8 mouse cellular contexts compared by ENCODE assay signal in genomic region chr11:29514325-29514681, GRCm38 (mm10). TPM values are rescaled to one million over a fixed set of nuclear protein-coding genes. Genes with fewer than 3 reads are reported as not detected.
A peak's percentile ranks its signal among the peaks of the same experiment; 100 is the strongest.
DNase-seq lines count a peak whose midpoint lies in the region; ATAC-seq and TF ChIP-seq lines count a peak whose summit lies in the region.

No protein-coding gene starts in this region.

- peak overlapping the region; percentile 81 for H3K9ac ChIP-seq in embryonic facial prominence, embryonic 13.5 days
- H3K9ac ChIP-seq in intestine, postnatal 0 days (ENCODE audit: low read depth, low read length): peak overlapping the region; percentile 58
- H3K9ac ChIP-seq in neural tube, embryonic 12.5 days: peak overlapping the region; percentile 56

- DNase-seq in left cerebral cortex, adult 2 months (ENCODE audit: extremely low spot score in 1 of 2, low spot score in 2 of 2): no peak
- DNase-seq in left cerebral cortex, adult 8-10 months (ENCODE audit: low spot score in 2 of 2): no peak
- no peak for DNase-seq in urinary bladder, adult 2 months (ENCODE audit: low spot score)
- no peak for DNase-seq in cerebellum, adult 8-10 months
- no peak for DNase-seq in gastrocnemius, postnatal 10 days

- H3K4me1 ChIP-seq in embryonic facial prominence, embryonic 13.5 days: peaks cover 13% of the 10 kb centered on the region; the same call in 1 of the 2 replicates
- no peaks in the 10 kb centered on the region for H3K4me1 ChIP-seq in intestine, postnatal 0 days (replicated peaks; ENCODE audit: control insufficient read depth, insufficient read depth, low read length)
- H3K4me1 ChIP-seq in neural tube, embryonic 12.5 days: no peaks in the 10 kb centered on the region

- peak overlapping the region; percentile 64 for H3K4me2 ChIP-seq in embryonic facial prominence, embryonic 13.5 days
- H3K4me2 ChIP-seq in intestine, postnatal 0 days (replicated peaks; ENCODE audit: low read depth): peak overlapping the region; percentile 74
- peak overlapping the region; percentile 69 for H3K4me2 ChIP-seq in neural tube, embryonic 12.5 days (replicated peaks)

- 25% methylated on average over 10 of the region's 10 CpGs for WGBS in embryonic facial prominence, embryonic 13.5 days
- 15% methylated on average over 10 of the region's 10 CpGs for WGBS in intestine, postnatal 0 days
- 25% methylated on average over 10 of the region's 10 CpGs for WGBS in neural tube, embryonic 12.5 days

- TF ChIP-seq CTCF in left cerebral cortex, adult 2 months (IDR thresholded peaks at IDR 0.05): no peak
- TF ChIP-seq CTCF in intestine, postnatal 0 days (IDR thresholded peaks at IDR 0.05; ENCODE audit: low read depth): no peak

- 0 out of 2 replicates have a peak overlapping the region, but pooled peaks have one; percentile 0 for H3K27ac ChIP-seq in left cerebral cortex, adult 2 months
- H3K27ac ChIP-seq in embryonic facial prominence, embryonic 13.5 days: peak overlapping the region; percentile 87
- H3K27ac ChIP-seq in intestine, postnatal 0 days (ENCODE audit: low read depth, low read length): peak overlapping the region; percentile 63
- no peak overlapping the region for H3K27ac ChIP-seq in neural tube, embryonic 12.5 days

- ATAC-seq in embryonic facial prominence, embryonic 13.5 days (ENCODE audit: insufficient number of reproducible peaks, insufficient read depth, low FRiP score, low TSS enrichment, low read depth): no peak; the same call in 1 of the 2 replicates
- no peak for ATAC-seq in intestine, postnatal 0 days
- ATAC-seq in neural tube, embryonic 12.5 days (ENCODE audit: low FRiP score, low read depth): no peak

- peaks cover 16% of the 10 kb centered on the region for H3K36me3 ChIP-seq in embryonic facial prominence, embryonic 13.5 days
- peaks cover 7% of the 10 kb centered on the region for H3K36me3 ChIP-seq in intestine, postnatal 0 days (ENCODE audit: control insufficient read depth, insufficient read depth)
- peaks cover 8% of the 10 kb centered on the region; the same call in 1 of the 2 replicates for H3K36me3 ChIP-seq in neural tube, embryonic 12.5 days

- intact Hi-C loops in left cerebral cortex, adult 2 months (cut with DNase I): loop anchor here (5.0 kb wide), 1 partner anchor 247 kb away; no protein-coding TSS in a partner anchor

- H3K27me3 ChIP-seq in embryonic facial prominence, embryonic 13.5 days: no peaks in the 10 kb centered on the region
- H3K27me3 ChIP-seq in intestine, postnatal 0 days (replicated peaks; ENCODE audit: control insufficient read depth, insufficient read depth, low read length): no peaks in the 10 kb centered on the region
- H3K27me3 ChIP-seq in neural tube, embryonic 12.5 days (replicated peaks): no peaks in the 10 kb centered on the region

- peak overlapping the region; percentile 55 for H3K4me3 ChIP-seq in left cerebral cortex, adult 2 months
- peak overlapping the region; percentile 67 for H3K4me3 ChIP-seq in embryonic facial prominence, embryonic 13.5 days
- peak overlapping the region; percentile 62 for H3K4me3 ChIP-seq in intestine, postnatal 0 days (ENCODE audit: low read depth, low read length)
- peak overlapping the region; percentile 48 for H3K4me3 ChIP-seq in neural tube, embryonic 12.5 days

- no peaks in the 10 kb centered on the region for H3K9me3 ChIP-seq in embryonic facial prominence, embryonic 13.5 days
- H3K9me3 ChIP-seq in intestine, postnatal 0 days (ENCODE audit: control insufficient read depth): no peaks in the 10 kb centered on the region
- no peaks in the 10 kb centered on the region for H3K9me3 ChIP-seq in neural tube, embryonic 12.5 days

RNA-seq across cellular contexts. Expression of gene Prorsd1, which starts 0.5 kb away (rescaled TPM):
- total RNA-seq in left cerebral cortex, adult 2 months (2021): 1 to 10 TPM; 2.9 to 4.1 TPM
- 1 to 10 TPM; 3.2 to 6.5 (median 5.5) TPM for total RNA-seq in left cerebral cortex, adult 8-10 months (2022)
- 31.9 and 35.0 TPM in 2 replicates for polyA plus RNA-seq in embryonic facial prominence, embryonic 13.5 days (2015; fragmentation: Nextera tagmentation; extraction: Ambion mirVana)
- polyA plus RNA-seq in intestine, postnatal 0 days (2015; fragmentation: Nextera tagmentation; extraction: Ambion mirVana): 19.2 and 22.4 TPM in 2 replicates
- 18.4 and 19.6 TPM in 2 replicates for polyA plus RNA-seq in neural tube, embryonic 12.5 days (2016; fragmentation: Nextera tagmentation; extraction: Ambion mirVana)
- polyA plus RNA-seq in urinary bladder, adult 2 months (2012; rRNA removed): 28.2 and 28.3 TPM in 2 replicates
- total RNA-seq in gastrocnemius, postnatal 10 days (2021): 10 to 100 TPM; 19.8 to 19.9 TPM

RNA-seq across cellular contexts. Expression of gene Mtif2, which starts 11.9 kb away (rescaled TPM):
- total RNA-seq in left cerebral cortex, adult 2 months (2021): 10 to 100 TPM; 31.6 to 34.2 TPM
- total RNA-seq in left cerebral cortex, adult 8-10 months (2022): 10 to 100 TPM; 31.6 to 36.7 (median 35.1) TPM
- 56.6 and 64.8 TPM in 2 replicates for polyA plus RNA-seq in embryonic facial prominence, embryonic 13.5 days (2015; fragmentation: Nextera tagmentation; extraction: Ambion mirVana)
- 19.9 and 30.0 TPM in 2 replicates for polyA plus RNA-seq in intestine, postnatal 0 days (2015; fragmentation: Nextera tagmentation; extraction: Ambion mirVana)
- 49.2 and 53.1 TPM in 2 replicates for polyA plus RNA-seq in neural tube, embryonic 12.5 days (2016; fragmentation: Nextera tagmentation; extraction: Ambion mirVana)
- polyA plus RNA-seq in urinary bladder, adult 2 months (2012; rRNA removed): 23.8 and 24.3 TPM in 2 replicates
- 10 to 100 TPM; 25.0 to 25.1 TPM for total RNA-seq in gastrocnemius, postnatal 10 days (2021)

RNA-seq across cellular contexts. Expression of gene Clhc1, which starts 33.4 kb away (rescaled TPM):
- total RNA-seq in left cerebral cortex, adult 2 months (2021): under 1 TPM in 1 of 2 experiments, not detected in 1; 0.21 TPM
- total RNA-seq in left cerebral cortex, adult 8-10 months (2022): under 1 TPM in 2 of 4 experiments, not detected in 2; 0.44 to 0.65 TPM
- 0.17 and 0.25 TPM in 2 replicates for polyA plus RNA-seq in embryonic facial prominence, embryonic 13.5 days (2015; fragmentation: Nextera tagmentation; extraction: Ambion mirVana)
- 0.20 TPM in 1 of 2 replicates, not detected in the other for polyA plus RNA-seq in intestine, postnatal 0 days (2015; fragmentation: Nextera tagmentation; extraction: Ambion mirVana)
- polyA plus RNA-seq in neural tube, embryonic 12.5 days (2016; fragmentation: Nextera tagmentation; extraction: Ambion mirVana): 0.15 and 0.29 TPM in 2 replicates
- polyA plus RNA-seq in urinary bladder, adult 2 months (2012; rRNA removed): 0.33 and 0.40 TPM in 2 replicates
- not detected for total RNA-seq in gastrocnemius, postnatal 10 days (2021)

RNA-seq across cellular contexts. Expression of gene Rps27a, which starts 33.6 kb away (rescaled TPM):
- 100 to 1,000 TPM; 427 to 468 TPM for total RNA-seq in left cerebral cortex, adult 2 months (2021)
- total RNA-seq in left cerebral cortex, adult 8-10 months (2022): 100 to 1,000 TPM; 532 to 582 (median 543) TPM
- polyA plus RNA-seq in embryonic facial prominence, embryonic 13.5 days (2015; fragmentation: Nextera tagmentation; extraction: Ambion mirVana): 1,188 and 1,339 TPM in 2 replicates
- 769 and 795 TPM in 2 replicates for polyA plus RNA-seq in intestine, postnatal 0 days (2015; fragmentation: Nextera tagmentation; extraction: Ambion mirVana)
- 749 and 764 TPM in 2 replicates for polyA plus RNA-seq in neural tube, embryonic 12.5 days (2016; fragmentation: Nextera tagmentation; extraction: Ambion mirVana)
- polyA plus RNA-seq in urinary bladder, adult 2 months (2012; rRNA removed): 1,401 and 1,405 TPM in 2 replicates
- 100 to 1,000 TPM; 815 to 836 TPM for total RNA-seq in gastrocnemius, postnatal 10 days (2021)
